In the genomic region with DNA sequence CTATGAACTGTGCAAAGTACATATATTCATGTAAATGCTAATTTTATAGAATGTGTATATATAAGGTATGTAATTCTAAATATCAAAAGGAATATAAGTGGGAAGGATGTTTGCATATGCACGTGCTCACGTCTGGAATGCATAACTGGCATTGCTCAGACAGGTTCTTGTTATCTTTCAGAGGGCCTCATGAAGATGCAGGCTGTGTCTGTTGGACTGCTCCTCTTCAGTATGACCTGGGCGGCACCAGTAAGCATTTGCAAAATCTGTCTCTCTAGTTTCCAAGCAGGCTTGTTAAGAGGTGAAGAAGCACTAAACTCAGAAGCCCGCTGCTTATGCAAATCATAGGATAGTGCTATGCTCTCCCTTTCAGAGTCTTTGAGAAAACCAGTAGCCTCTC, we compare ENCODE assay signal across 47 mouse cellular contexts. TPM values are rescaled to one million over a fixed set of nuclear protein-coding genes. Genes with fewer than 3 reads are reported as not detected.
"Had no signal": no experiment of that assay in that cellular context is flagged by ENCODE, and none has a peak within 500 bp of the region (broad histone marks: within the 10 kb centered on the region; RNA-seq: fewer than 3 reads in every experiment).

No protein-coding gene starts in this region.

- H3K4me2 ChIP-seq: limb, embryonic 12.5 days; limb, embryonic 13.5 days; limb, embryonic 15.5 days; liver, embryonic 11.5 days; liver, embryonic 12.5 days; liver, embryonic 13.5 days; liver, embryonic 15.5 days; lung, embryonic 14.5 days; lung, embryonic 15.5 days; midbrain, embryonic 11.5 days; midbrain, embryonic 12.5 days; midbrain, embryonic 13.5 days; midbrain, embryonic 15.5 days; neural tube, embryonic 12.5 days had no signal

- H3K36me3 ChIP-seq: limb, embryonic 10.5 days; limb, embryonic 12.5 days; limb, embryonic 13.5 days; limb, embryonic 15.5 days; liver, embryonic 12.5 days; liver, embryonic 13.5 days; liver, embryonic 15.5 days; lung, embryonic 15.5 days; midbrain, embryonic 10.5 days; midbrain, embryonic 12.5 days; midbrain, embryonic 13.5 days; midbrain, embryonic 15.5 days; neural tube, embryonic 12.5 days had no signal

- H3K9ac ChIP-seq: limb, embryonic 12.5 days; limb, embryonic 13.5 days; limb, embryonic 15.5 days; liver, embryonic 12.5 days; liver, embryonic 13.5 days; liver, embryonic 14.5 days; liver, embryonic 15.5 days; liver, postnatal 0 days; lung, embryonic 14.5 days; lung, embryonic 15.5 days; midbrain, embryonic 12.5 days; midbrain, embryonic 13.5 days; midbrain, embryonic 15.5 days; neural tube, embryonic 12.5 days had no signal

- H3K4me1 ChIP-seq: limb, embryonic 10.5 days; limb, embryonic 12.5 days; limb, embryonic 13.5 days; limb, embryonic 15.5 days; liver, embryonic 12.5 days; liver, embryonic 13.5 days; liver, embryonic 15.5 days; lung, embryonic 15.5 days; megakaryocyte, embryonic 14.5 days; midbrain, embryonic 10.5 days; midbrain, embryonic 12.5 days; midbrain, embryonic 13.5 days; midbrain, embryonic 15.5 days; neural tube, embryonic 12.5 days had no signal

- H3K4me3 ChIP-seq: limb, embryonic 10.5 days; limb, embryonic 12.5 days; limb, embryonic 13.5 days; limb, embryonic 15.5 days; liver, embryonic 12.5 days; liver, embryonic 13.5 days; liver, embryonic 15.5 days; lung, embryonic 15.5 days; megakaryocyte, embryonic 14.5 days; midbrain, embryonic 10.5 days; midbrain, embryonic 12.5 days; midbrain, embryonic 13.5 days; midbrain, embryonic 15.5 days; myocyte; neural tube, embryonic 12.5 days had no signal

- H3K27me3 ChIP-seq: limb, embryonic 13.5 days; liver, embryonic 12.5 days; liver, embryonic 13.5 days; liver, embryonic 15.5 days; lung, embryonic 15.5 days; megakaryocyte, embryonic 14.5 days; midbrain, embryonic 13.5 days; midbrain, embryonic 15.5 days had no signal

- ATAC-seq: liver, embryonic 12.5 days; liver, postnatal 0 days; lung, postnatal 0 days; midbrain, embryonic 15.5 days; midbrain, embryonic 16.5 days had no signal

- H3K9me3 ChIP-seq: limb, embryonic 10.5 days; limb, embryonic 13.5 days; limb, embryonic 15.5 days; liver, embryonic 12.5 days; liver, embryonic 13.5 days; liver, embryonic 15.5 days; lung, embryonic 15.5 days; megakaryocyte, embryonic 14.5 days; midbrain, embryonic 10.5 days; midbrain, embryonic 12.5 days; midbrain, embryonic 13.5 days; midbrain, embryonic 15.5 days; neural tube, embryonic 12.5 days had no signal

- DNase-seq: left cerebral cortex, postnatal 4 days; liver; liver, embryonic 13.5 days; liver, postnatal 0 days; lung, adult 18-20 months; lung, adult 2 months; lung, embryonic 14.5 days; lung, postnatal 10 days; lung, postnatal 14 days; lung, postnatal 36 days; lung, postnatal 4 days; midbrain, embryonic 14.5 days had no signal

- H3K27ac ChIP-seq: limb, embryonic 10.5 days; limb, embryonic 12.5 days; limb, embryonic 13.5 days; limb, embryonic 15.5 days; liver, embryonic 12.5 days; liver, embryonic 13.5 days; liver, embryonic 14.5 days; liver, embryonic 15.5 days; lung, embryonic 15.5 days; macrophage; midbrain, embryonic 10.5 days; midbrain, embryonic 12.5 days; midbrain, embryonic 13.5 days; midbrain, embryonic 15.5 days; neural tube, embryonic 12.5 days had no signal

RNA-seq across cellular contexts. Expression of gene Mepe, which starts 1.8 kb away (rescaled TPM):
- total RNA-seq: left cerebral cortex, postnatal 10 days; left cerebral cortex, postnatal 14 days; left cerebral cortex, postnatal 25 days; left cerebral cortex, postnatal 36 days; left cerebral cortex, postnatal 4 days; liver, adult 2 months; megakaryocyte progenitor cell, adult 5-6 weeks; megakaryocyte, adult 5-6 weeks; megakaryocyte-erythroid progenitor cell, adult 5-6 weeks; midbrain, postnatal 0 days; monocyte, adult 5-6 weeks had no signal
- polyA plus RNA-seq: limb, embryonic 10.5 days; limb, embryonic 11.5 days; limb, embryonic 12.5 days; limb, embryonic 13.5 days; limb, embryonic 14.5 days; liver, adult 2 months; liver, embryonic 11.5 days; liver, embryonic 12.5 days; liver, embryonic 13.5 days; liver, embryonic 14.5 days; liver, embryonic 15.5 days; liver, embryonic 16.5 days; liver, postnatal 0 days; lung, adult 2 months; lung, embryonic 14.5 days; lung, embryonic 15.5 days; lung, embryonic 16.5 days; lung, postnatal 0 days; macrophage; midbrain, embryonic 10.5 days; midbrain, embryonic 11.5 days; midbrain, embryonic 12.5 days; midbrain, embryonic 13.5 days; midbrain, embryonic 14.5 days; midbrain, embryonic 15.5 days; midbrain, embryonic 16.5 days; midbrain, postnatal 0 days; myocyte; neural tube, embryonic 11.5 days; neural tube, embryonic 12.5 days had no signal

RNA-seq across cellular contexts. Expression of gene Ibsp, which starts 27.9 kb away (rescaled TPM):
- total RNA-seq: liver, adult 2 months; megakaryocyte progenitor cell, adult 5-6 weeks; megakaryocyte-erythroid progenitor cell, adult 5-6 weeks; monocyte, adult 5-6 weeks had no signal
- polyA plus RNA-seq: limb, embryonic 10.5 days; limb, embryonic 11.5 days; limb, embryonic 12.5 days; liver, adult 2 months; liver, embryonic 11.5 days; liver, embryonic 12.5 days; liver, embryonic 13.5 days; liver, embryonic 15.5 days; liver, embryonic 16.5 days; liver, postnatal 0 days; lung, adult 2 months; macrophage; midbrain, embryonic 11.5 days; midbrain, embryonic 12.5 days; midbrain, embryonic 14.5 days; neural tube, embryonic 11.5 days; neural tube, embryonic 12.5 days had no signal
